Mouse (Mus musculus) liver, embryonic 14.5 days (tissue): ENCODE measurements around the gene Cep164.

Experiments
- CTCF ChIP-seq: IDR thresholded peaks from 2 replicates; pipeline ENCODE4 v1.5.1; 2016; ENCODE audit warnings: antibody characterized with exemption, low read depth, control low read depth
- EP300 ChIP-seq: IDR thresholded peaks from 2 replicates; pipeline ENCODE4 v1.6.1; 2016; ENCODE audit warnings: antibody characterized with exemption, low read depth

DNA sequence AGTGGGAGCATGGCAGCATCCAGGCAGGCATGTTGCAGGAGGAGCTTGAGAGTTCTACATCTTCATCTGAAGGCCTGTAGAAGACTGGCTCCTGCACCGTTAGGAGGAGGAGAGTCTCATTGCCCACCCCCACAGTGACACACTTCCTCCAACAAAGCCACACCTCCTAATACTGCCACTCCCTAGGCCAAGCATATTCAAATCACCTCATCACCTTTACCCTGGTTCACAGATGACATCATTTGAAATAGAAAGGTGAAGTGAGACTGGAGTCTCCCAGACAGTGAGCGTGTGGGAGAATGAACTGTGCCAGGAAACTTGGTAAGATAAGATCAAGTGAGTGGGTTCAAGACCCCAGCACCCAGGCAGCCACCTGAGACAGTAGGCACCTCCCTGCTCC is 5.0 kb upstream of the Cep164 start:
- TF ChIP-seq CTCF (no peak), EP300 (no peak)
